Mouse (Mus musculus): ENCODE results near the gene Chd9.

Chd9 gene

DNA sequence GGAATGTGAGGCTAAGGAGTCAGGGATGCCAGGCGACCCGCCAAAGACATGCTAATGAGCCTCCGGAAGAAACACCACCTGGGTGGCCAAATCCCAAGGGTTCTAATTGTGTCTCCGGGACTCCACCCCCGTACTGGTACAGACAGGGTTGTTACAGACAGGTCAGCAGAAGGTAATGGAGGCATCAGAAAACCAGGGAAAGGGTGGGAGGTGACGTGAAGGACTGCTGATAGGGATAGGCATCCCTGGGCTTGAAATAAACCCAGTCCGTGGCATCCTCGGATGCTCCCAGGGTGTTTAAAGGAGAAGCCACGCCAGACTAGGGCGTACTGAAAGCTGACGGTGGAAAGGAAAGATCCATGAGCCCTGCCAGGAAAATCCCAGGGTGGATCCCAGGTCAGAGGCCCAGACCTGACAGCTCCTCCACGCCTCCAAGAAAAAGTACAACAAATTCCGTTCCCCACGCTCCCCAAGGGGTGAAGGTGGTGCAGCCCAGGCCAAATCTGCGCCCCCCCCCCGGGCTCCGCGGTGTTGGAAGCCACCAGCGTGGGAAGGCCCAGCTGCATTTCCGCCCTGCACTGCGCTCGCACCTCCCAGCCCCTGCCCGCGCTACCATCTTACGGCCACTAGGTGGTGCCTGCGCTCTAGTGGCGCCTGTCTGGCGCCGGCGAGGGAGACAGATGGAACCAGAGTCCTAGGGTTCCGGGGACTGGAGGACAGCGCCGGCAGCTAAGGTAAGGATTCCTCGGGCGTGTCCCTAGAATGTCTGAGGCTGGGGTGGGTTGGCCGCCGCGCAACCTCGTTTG is at the start of gene Chd9:
Gene Chd9, plus strand, starts transcription at position 172 of the 806 bp plus-strand sequence.
- in situ Hi-C loops (cut with MboI): no loop called here

DNA sequence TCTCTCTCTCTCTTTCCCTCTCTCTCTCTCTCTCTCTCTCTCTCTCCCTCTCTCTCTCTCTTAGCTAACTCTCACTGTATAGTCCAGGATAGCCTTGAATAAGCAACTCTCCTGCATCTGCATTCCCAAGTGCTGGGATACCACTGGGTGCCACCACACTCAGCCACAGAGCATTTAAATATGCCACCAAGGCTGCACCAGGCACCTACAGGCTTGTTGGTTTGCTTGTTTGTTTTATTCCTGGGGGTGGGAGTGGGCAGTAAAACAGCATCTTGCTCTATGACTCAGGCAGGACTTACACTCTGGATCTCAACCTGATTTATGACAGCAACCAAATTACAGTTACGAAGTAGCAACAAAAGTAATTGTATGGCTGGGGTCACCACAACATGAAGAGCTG is 36.5 kb upstream of the Chd9 start:
- in situ Hi-C loops (cut with MboI): no loop called here

DNA sequence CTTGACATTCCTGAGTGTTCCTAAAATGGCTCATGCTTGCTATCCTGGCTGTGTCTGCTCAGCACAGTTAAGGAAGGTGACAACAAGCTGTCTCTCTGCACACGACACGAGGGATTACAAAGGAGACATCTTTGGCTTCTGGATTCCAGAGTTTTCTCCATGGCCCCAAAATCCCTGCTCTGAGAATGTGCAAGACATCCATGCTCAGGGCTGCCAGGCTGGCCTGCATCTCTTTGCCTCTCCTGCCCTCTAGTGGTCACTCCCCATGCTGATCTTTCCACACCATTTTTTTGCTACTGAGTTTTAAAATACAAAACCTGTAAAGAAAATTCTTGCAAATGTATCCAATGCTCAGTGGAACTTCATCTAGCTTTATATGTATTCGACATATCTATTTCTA is 34.4 kb upstream of the Chd9 start:
- in situ Hi-C loops (cut with MboI): no loop called here

DNA sequence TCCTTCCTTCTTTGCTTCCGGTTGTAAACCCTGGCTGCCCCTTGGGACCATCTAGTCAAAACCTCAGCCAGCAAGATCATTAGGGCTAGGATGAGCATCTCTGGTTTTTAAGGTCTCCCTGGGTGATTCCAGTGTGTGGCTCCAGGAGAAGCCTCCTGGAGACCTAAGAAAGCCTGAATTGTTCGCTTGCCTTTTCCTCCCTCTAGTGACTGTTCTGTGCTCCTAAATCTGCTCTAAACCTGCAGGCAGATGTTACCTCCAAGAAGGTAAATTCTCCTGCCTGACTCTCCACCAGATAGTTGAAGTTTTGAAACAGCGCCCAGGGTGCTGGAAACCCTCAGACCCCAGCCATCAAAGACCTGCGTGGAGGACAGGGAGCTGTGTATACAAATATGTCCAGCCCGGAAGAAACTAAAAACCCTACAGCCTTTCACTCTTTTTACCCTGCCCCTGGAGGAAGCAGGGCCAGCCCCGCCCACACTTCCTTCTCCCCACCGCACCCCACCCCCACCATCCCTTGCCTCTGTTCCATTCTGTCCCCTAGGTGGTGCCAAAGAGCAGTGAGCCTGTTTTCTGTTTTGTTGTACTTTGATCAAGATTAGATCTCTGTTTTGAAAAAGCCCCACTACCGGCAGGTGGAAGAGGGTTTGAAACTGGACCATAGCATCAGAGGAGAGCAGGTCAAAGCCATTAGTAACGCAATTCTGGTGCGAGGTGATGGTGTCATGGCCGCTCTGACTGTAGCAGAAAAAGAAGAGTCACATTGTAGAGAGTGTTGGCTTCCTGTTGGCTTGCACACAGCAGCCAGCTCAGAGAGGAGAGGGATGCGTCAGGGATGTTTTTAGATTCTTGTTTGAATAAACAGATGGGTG is 32.9 kb upstream of the Chd9 start:
- in situ Hi-C loops (cut with MboI): no loop called here

DNA sequence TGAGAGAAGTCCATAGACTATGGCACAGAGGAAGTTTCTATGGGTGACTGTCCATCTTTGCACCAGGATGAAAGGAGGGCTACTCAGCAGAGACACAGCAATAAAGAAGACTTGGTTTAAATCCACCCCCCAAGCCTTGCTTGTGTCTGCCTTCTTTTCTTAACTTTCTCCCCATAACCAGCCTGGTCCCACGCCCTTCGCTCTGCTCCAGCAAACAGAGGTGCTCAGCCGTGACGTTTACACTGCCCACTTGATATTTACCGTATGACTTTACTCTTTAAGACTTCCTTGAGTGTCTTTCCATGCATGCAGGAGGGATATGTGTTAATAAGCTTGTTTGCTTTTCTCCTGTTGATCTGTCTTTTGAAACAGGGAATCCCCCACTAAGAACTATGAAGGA is 28.7 kb upstream of the Chd9 start:
- in situ Hi-C loops (cut with MboI): no loop called here

DNA sequence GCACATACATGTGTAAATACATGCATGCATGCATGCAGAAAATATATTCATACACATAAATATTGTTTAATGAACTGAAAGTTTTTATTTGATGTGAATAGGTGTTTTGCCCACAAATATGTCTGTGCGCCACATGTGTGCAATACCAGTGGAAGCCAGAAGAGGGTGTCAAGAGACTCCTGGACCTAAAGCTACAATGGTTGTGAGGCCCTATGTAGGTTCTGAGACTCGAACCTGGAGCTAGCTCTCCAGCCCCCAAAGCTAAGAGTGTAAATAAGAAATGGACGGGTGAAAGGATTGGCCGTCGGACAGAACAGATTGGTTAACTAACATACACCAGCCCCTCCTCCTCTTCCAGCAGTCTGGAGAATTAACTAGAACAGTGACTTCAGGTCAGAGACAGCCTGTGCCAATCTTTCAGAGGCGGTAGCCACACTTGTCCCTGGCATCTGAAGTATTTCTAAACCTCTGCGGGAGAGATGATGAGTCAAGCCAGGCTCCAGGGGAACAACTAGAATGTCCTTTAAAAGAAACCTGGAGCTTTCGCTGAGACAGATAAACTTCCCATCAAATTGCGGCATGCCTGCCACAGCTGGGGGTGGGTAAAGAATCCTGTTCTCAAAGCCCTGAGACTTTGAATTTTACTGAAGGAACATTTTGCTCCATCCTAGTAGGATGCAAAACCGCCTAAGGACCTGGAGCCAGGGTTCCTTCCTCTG is 14.4 kb upstream of the Chd9 start:
- in situ Hi-C loops (cut with MboI): no loop called here

DNA sequence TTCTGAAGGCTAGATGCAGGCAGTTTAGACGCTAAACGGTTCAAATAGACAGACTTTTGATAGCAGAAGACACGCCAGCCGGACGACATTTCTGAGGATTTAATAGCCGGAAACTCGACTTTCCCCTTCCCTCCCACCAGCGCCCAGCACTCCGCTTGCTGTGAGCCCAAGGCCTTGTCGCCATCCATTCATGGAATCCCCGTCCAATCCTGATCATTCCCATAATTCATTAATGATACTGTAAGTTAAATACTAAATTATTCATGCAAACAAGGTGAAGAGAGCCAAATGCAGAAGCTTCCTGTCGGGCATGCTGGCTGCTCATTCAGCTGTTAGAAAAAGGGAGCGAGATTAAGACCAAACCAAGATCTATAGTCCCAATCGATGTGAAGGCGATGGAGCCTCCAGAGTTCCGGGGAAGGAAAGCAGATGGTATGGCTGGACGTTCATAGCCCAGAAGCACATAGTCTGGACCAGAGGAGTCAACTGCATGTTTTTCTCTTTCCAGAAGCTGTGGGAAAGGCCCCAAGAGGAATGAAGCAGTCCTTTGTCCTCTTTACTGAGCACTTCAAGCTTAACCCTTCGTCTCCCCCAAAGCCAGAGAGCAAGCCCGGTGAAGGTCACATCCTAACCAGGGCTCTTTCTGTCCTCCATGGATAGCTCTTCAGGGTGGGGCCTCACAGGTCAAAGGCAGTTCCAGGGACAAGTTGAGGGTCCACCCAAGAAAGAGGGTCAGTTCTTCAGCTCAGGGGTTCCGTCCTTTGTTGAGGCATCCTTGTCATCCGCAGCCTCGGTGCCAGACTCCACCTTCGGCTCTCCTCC is 11.9 kb upstream of the Chd9 start:
- in situ Hi-C loops (cut with MboI): no loop called here

DNA sequence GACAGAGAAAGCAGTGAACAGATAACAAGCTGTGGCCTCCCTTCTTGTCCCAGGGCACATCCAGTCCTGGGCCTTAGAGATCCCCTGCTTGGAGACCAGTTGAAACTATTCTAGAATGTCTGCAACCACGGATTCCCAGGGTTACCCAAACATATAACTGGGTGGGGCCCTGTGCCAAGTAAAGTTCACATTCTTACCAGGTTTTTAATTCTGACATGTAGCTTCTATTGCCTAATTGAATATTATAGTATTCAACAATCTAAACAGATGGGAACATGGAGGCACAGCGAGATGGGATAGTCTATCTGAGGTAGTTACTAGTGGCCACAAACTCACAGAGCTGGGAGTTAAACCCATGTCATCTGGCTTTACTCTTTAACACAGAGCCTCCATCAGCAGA is 10.9 kb upstream of the Chd9 start, which contains the start of gene Gm19935:
Gene Gm19935, minus strand, starts transcription at position 101 of the 400 bp plus-strand sequence.
- in situ Hi-C loops (cut with MboI): no loop called here

DNA sequence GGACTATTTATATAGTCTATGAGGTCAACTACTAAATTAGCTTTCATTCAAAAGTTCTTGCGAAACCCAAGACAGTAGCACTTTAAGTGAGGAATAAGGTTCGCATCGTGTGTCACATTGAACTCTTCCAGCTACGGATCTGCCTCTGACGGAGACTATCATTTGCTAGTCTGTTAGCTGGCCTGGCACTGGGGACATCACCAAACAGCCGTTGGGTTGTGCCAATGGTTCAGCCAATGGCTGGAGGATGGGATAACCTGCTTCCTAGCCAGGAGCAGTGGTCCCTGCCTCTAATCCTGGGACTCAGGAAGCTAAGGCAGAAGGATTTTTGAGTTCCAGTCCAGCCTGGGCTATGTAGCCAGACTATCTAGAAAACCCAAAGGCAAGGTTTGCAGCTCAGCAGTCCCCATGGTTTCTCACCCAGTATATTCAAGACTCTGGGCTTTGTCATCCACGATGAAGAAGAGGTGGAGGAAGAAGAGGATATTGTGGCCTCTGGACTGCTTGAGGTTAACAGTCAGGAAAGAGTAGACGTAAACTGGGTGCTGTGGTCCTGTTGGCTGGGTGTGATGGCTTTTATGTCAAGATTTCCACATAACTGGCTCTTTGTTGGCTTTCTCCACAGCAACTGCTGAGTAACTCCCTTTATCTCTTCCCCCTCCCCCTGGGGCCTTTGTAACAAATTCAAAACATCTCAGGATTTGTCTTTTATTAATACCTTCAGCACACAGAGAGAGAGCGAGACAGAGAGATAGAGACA is 8.4 kb upstream of the Chd9 start:
- in situ Hi-C loops (cut with MboI): no loop called here

DNA sequence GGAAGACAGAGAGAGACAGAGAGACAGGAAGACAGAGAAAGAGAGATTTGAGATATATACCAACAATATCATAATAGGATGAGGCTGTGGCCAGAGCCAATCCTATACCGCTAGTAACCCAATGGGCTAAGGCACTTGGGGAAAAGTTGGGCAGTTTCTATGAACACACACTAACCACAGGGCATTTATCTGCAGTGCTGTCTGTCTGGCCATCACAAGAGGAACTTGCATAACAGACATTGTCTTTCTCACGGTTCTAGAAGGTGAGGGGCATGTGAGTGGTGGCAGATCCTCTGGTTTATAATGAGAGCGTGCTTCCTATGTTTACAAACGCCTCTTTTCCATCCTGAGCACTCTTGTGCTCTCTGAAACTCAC is 7.8 kb upstream of the Chd9 start:
- in situ Hi-C loops (cut with MboI): no loop called here

DNA sequence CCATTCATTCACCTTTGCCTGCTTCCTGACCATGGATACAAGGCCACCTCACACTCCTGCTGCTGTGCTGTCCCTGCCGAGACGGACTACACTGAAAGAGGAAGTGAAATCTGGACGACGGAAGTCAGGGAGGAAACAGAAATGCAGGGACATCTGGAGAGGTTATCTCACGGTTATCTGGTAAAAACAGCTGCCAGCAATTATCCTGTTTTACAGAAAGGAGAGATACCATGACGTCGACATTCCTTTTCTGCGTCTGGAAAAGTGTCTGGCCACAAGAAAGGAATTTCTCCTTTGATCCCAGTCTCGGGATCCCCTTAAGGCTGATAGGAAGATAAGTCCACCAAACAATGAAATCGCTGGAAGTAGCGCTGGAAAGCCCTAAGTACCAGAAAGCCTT is 5.7 kb upstream of the Chd9 start:
- in situ Hi-C loops (cut with MboI): no loop called here

DNA sequence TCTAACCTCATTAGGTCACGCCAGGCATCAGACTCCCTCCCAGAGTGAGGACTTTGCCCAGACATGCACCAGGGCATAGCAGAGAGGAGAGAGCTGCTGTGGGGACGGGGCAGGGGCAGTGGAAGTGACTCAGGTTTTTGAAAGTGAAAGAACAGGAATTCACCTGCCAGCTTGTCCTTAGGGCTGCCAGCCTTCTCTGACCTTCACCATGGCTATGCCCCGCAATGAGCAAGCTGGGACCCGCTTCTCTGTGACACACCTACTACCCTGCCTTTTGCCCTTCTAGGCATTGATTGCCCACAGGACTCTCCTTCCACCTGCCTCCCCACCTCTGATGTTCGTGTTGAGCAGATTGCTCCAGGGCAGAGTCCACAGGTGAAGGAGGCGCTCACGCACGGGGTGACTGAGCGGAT is 2.7 kb upstream of the Chd9 start:
- in situ Hi-C loops (cut with MboI): no loop called here

DNA sequence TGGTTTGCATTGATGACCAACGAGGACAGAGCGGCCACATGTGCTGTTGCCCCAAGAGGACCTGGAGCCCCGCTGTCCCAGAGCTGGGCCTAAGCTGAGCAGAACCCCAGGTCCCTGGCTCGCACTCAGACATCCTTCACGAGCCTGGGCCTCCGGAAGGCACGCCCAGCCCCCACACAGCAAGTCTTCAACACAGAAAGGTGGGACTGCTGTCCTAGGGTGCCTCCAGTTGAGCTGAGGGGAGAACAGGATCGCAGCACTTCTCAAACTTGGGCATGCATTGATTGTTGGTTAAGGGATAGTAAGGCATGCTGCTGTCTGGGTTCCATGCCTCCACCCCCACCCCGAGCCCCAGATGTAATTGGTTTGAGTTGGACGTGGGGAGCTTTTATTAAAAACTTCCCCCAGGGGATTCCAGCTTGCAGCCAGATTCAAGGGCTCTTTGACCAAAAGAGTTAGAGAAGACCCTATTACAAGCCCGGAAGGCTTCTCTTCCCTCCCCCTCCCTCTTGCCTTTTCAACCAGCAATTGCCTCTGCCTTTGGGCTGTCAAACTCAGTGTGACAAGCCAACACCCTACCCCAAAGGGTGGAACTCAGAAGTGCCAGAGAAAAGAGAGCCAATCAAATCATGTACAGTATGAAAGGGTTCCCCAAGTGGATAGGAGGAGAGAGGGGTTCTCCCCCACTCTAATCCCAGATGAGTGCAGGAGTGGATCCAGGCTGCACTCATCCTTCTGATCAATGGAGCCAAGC is 1.0 kb downstream of the Chd9 start:
- in situ Hi-C loops (cut with MboI): no loop called here

DNA sequence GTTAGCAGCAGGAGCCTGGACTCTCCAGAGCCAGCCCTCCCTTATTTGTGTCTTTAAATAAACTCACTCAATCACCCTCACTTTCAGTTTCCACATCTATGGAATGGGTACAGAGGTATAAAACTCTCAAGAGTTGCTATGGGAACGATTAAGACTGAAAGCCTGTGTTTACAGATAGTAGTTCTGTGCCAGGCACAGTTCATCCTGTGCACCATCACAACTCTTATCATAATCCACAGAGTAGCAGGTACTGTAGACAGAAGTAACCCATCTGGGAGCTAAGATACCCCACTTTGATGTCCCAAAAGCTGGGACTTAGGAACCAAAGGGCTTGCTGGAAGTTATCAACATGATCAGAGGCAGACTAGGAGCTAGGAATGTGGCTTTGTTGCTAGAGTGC is 1.7 kb downstream of the Chd9 start:
- in situ Hi-C loops (cut with MboI): loop anchor here (10.0 kb wide), 1 partner anchor 125 kb away; no protein-coding TSS in a partner anchor

DNA sequence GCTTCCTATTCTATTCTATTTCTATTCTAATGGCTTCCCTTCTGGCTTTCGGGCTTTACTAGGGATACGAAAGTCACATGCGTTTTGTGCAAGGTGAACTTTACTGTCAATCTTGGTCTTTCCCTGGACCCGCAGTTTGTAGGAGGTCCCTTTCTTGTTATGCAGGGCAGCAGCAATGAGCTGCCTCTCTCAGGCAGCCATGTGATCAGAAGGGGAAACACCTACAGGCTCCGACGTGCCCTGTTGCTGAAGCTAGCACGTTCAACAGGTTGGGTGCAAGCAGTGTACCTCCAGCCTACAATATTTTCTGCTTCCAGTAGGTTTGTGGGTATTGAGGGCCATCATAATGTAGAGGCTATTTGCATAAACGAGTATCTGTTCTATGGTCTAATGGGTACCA is 2.8 kb downstream of the Chd9 start:
- in situ Hi-C loops (cut with MboI): loop anchor here (10.0 kb wide), 1 partner anchor 124 kb away; no protein-coding TSS in a partner anchor

DNA sequence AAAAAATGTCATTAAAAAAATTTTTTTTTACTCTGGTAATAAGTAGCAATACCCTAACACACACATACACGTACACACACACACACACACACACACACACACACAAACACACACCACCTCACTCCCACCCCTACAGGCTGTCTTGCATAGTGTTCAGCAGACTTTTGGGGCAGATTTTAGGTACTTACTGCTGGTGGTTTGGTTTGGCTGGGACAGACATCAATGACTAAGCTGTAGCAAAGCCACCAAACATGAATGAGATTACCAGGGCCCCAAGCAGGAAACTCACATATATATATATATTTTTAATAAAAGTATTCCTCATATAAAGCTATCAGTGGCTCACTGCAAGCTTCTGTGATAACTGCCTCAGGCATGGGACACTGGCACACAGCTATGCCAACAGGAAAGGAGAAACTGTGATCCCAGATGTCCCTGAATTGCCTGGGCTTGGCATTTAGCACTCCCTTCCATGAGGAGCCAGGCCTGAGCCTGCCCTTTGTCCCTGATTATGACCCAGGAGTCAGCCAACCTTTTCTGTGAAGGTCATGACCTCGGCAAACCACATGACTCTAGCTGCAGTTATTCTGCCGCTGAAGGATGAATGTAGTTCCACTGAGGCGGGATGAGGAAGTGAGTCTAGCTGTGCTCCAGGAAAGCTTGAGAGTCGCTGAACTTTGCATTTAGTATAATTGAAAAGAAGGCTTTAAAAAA is 4.6 kb downstream of the Chd9 start:
- in situ Hi-C loops (cut with MboI): loop anchor here (10.0 kb wide), 1 partner anchor 122 kb away; no protein-coding TSS in a partner anchor

DNA sequence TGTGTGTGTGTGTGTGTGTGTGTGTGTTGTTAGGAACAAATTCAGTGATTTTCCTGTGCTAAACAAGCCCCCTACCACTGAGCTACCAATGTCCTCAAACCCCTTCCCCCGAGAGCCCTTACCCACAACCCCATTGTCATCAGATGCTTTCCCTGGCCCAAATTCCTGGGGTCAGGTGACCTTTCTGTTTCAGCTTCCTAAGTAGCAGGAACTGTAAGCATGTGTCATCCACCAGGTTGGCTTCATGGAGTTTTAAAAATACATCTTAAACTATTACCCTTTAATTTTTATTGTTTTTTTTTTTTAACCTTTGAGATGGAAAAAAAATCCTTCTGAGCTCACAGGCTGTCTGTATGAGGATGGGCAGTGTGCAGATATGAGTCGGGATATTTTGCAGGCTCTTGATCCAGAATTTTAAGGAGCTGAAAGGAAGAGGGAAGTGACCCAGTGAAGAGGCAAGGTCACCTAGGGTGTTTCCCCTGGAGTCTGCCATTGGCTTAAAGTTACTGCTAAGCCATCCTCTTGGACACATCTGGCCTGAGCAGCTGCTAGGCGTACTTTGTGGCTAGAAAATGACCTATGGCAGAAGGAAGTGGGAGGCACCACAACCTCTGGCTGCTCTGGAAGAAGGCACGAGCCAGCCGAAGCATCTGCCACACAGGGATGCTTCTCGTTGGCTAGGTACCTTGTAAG is 5.6 kb downstream of the Chd9 start:
- in situ Hi-C loops (cut with MboI): loop anchor here (10.0 kb wide), 1 partner anchor 121 kb away; no protein-coding TSS in a partner anchor

DNA sequence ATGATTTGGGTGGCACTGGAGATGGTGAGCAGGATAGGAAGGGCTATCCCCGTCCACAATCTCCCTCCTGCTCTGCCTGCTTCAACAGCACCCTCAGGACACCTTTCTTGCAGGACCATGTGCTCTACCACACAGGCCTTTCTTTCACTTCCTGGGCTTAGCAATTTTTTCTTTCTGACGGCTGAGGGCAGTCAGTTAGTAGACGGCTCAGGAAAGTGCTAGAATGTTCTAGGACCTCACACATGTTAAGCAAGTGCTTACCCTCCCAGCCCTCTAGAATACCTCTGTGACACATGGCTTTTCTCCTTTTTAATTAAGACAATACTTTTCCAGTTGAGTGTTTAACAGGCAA is 6.1 kb downstream of the Chd9 start:
- in situ Hi-C loops (cut with MboI): loop anchor here (10.0 kb wide), 1 partner anchor 121 kb away; no protein-coding TSS in a partner anchor

Data from mature B cell (primary cell).